Mouse (Mus musculus) mature B cell (primary cell): ENCODE measurements around the gene Hs3st2.
"Not testable (repeated sequence)": the region's sequence is repeated elsewhere in the genome, so short reads cannot be mapped to it uniquely, and the experiment has no call there.

ENCODE experiments used
- in situ Hi-C: fragments of 300-500 bp; cut with MboI; formaldehyde crosslinking; loops from 2 replicates; pipeline ENCODE4 v1.14.3; 2019

Gene Hs3st2

DNA sequence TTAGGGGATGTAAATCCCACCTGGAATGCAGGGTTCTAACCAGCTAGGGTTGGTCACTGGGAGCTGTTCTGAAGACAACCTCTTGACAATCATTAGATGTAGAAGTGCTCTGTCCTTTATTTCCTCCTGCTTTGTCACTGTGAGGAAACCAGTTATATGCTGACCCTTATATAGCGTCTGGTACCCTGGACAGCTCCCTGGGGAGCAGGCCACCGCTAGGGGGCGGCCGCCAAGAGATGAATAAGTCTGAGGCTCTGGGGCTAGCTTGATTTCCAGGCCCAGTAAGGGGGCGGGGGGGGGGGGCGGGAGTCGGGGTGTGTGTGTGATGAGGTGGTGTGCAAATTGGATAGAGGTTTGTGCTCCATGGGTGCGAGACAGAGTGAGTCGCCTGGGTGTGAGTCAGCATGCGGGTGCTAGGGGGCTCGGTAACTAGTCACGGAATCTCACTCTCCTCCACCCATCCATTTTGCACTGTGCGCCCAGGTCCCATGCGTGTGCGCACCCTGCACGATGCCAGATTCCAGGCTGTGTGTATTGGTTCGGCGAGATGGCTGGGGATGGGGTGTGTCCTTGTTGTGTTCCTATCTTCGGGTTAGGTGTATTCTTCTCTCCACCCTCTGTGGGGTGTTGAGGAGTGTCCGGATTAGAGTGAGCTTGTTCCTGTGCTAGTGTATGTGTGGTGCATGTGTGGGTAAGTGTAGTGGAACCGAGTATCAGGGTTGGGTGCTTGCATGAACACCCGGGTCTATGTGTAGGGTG, at the start of gene Hs3st2:
TSS of gene Hs3st2 (plus strand) at position 635 of the 759 bp plus-strand sequence.
- in situ Hi-C loops: no loop called here

DNA sequence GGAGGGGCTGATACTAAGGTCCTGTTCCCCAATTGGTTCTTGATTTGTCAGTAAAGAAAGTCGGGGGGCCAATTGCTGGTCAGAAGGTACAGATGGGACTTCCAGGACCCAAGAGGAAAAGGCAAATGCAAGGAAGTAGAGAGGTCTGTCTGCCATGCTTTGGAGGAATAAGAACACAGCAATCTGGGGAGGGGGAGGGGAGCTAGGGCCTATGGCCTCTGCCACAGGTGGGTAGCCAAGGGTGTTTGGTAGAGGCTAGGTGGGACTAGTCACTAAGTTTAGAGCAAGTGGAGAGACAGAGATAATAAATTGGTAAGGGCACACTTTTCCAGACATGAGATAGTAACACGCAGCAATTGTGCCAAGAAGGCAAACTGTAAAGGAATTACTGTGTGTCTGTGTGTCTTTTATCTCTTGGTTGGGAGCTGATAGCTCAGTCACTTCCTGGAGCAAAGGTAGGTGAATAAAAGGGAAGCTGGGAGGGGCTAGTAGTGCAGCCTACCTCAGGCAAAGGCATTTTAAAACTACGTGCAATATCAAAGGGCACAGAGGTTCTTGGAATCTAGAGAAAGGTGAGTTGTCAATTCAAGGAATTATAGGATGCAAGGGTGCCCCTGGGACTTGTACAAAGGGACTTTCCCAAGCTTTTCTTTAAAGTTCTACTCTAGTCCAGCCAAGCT, 43.2 kb upstream of the Hs3st2 start:
- in situ Hi-C loops: no loop called here

DNA sequence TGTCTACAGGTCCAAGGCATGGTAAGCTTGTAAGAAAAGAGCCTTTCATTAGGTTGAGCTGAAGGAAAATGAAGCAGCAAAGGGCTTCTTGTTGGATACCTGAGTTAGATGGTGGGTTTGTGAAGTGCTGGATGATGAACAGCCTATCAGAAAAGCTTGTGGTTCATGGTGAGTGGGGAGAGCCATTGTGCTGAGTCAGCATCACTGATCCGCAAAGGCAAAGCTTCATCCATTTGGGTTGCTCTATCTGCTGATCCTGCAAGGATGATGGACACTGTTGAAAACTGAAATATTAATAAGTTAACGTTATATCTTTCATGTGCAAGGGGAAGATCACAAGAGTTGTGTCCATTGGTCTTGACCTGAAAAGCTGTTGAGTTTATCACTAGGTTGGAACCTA, 40.0 kb upstream of the Hs3st2 start:
- in situ Hi-C loops: no loop called here

DNA sequence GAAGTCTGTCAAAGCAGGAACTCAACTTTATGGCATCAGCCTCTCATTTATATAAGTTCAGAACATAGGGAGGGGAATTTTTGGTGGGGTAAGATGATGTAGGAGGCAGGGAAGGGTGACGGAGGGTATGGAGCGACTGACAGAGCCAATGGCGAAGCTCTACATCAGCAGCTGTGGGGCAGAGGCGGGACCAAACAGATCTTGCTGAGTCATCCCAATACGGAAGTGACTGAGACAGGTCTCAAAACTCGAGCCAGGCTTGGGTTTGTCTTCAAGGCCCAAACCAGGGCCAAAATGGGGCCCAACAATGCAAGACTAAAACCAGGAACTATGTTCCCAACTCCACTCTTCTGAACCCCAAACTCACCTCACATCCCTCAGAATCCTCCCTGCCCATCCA, 30.2 kb upstream of the Hs3st2 start:
- in situ Hi-C loops: not testable (repeated sequence)

DNA sequence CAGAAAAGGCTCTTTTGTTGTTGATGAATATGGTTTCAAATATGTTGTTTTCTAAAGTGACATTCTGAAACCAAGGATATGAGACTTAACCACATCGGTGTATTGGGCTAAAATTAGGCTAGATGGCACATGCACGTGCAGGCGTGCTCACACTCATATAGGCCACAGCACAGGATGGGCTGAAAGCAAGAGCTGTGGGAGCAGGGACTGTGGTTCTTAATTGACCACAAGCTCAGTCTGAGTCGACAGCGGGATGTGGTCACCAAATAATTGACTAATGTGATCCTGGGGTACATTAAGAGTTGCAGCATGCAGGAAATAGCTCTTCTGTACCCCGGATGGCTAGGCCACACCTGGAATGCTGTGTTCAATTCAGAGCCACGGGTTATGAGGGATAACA, 26.1 kb upstream of the Hs3st2 start:
- in situ Hi-C loops: no loop called here

DNA sequence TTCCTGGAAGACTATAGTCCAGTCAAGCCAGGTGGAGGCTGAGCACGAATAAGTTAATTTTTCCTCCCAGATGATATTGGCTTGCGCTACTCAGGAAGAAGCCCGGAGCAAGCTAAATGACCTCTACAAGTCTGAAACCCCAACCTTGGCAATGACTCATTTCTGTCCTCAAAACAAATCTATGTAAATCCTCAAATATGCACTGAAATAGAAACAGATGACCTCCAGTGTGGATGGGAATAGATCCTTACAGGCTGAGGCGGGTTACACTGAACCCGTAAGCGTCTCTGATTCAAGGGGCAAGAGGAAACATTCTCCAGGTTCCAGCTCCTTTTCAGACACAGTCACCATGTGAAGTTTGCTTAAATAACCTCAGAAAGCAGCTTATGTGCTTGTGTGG, 24.5 kb upstream of the Hs3st2 start:
- in situ Hi-C loops: no loop called here

DNA sequence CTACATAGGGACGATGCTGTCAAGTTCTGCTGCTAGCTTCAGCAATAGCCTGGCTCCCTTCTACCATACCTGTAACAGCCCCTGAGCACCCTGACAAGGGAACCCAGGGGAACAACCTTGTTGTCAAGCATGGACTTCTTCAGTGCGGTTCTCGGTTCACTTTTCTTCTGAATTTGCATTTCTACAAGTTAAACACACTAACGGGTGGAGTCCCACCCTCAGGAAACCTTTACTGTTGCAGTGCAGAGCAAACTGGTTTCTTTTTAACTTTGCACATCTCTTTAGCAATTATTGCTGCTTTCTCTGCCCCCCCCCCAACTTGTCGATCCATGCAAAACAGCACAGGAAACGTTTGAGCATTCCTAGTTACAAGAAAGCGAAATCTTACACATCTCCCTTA, 19.7 kb upstream of the Hs3st2 start:
- in situ Hi-C loops: no loop called here

DNA sequence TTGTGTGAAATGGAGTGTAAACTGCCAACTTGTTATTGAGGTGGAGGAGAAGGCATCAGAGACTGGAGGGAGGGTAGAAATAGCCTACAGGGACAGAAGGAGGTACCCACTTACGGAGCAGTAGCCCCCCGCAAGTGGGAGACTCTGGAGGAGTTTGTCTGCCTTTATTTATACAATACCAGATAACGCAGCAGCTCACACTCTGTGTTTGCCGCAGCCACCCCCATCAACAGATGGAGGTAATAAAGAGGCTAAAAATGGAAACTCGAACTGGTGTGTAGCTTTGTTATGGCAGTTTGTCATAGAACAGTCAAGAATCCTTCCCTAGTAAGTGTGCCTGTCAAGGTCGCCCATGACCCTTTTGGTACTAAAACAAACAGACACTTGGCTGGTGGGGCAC, 16.2 kb upstream of the Hs3st2 start:
- in situ Hi-C loops: no loop called here

DNA sequence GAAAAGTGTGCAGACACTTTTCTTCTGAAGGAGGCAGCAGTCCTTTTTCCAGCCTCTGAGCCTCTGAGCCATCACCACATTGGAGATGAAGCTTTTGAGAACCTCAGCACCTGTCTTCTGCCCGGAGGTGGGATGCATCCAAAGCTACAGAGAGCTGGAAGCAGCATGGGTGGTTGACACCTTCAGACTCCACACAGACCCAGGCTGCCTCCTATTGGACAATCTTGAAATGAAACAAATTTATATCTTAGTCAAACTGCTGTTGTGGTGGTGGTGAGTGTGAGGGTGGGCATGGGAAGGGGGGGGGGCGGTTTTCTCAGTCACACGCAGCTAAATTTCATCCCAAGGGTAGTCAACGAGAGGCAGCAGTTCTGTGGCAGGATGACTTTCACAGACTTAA, 12.7 kb upstream of the Hs3st2 start:
- in situ Hi-C loops: no loop called here

DNA sequence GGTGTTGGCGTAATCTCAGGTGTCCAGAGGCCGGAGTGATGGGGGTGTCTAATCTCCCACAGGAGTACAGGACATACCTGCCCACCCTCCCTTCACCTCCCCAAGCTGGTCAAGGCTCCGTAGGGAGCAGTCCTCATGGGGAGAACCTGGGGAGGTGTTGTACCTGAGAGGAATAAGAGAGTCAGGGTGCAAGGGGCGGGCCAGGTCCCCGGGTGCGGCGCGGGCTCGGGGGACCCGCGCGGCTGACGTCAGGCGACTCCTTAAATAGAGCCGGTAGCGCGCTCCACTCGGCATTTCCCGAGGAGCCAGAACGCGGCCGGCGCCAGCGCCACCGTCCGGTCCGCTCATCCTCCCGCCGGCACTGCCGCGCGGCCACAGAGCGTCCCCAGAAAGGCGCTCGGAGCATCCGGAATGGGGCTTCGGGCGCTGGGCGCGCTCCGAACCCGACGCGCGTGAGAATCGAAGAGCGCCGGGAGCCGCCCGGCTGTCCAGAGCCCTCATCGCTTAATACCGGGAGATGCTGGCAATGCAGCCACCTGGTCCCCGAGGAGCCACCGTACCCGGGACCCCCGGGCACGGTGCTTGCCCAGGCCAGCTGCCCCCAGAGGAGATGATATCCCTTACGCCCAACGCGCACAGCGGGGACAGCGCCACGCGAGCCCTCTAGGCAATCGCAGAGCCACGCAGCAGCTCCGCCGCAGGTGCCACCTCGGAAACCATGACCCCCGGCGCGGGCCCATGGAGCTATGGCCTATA, 503 bp downstream of the Hs3st2 start:
- in situ Hi-C loops: no loop called here

DNA sequence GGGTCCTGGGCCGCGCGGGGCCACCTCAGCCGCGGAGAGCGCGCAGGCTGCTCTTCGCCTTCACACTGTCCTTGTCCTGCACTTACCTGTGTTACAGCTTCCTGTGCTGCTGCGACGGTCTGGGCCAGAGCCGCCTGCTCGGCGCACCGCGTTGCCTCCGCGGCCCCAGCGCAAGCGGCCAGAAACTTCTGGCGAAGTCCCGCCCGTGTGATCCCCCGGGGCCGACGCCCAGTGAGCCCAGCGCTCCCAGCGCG, 1.0 kb downstream of the Hs3st2 start:
- in situ Hi-C loops: no loop called here

DNA sequence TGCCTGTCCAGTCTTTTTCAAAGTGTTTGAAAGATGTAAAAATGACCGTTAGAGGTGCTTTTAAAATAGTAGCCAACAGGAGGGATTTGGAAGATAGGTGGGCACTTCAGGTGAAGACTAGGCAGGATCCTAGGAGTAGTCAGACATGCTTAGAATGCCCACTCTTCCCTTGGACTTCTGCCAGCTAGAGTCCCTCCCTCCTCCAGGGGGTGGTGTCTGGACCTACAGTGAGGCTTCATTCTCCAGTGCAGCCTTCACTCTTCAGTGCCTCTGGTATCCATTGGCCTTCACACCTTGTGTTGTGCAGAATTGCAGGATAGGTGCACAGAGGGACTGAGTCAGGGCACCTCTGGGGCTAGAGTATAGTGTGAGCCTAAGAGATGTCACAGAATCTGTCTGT, 2.2 kb downstream of the Hs3st2 start:
- in situ Hi-C loops: no loop called here

DNA sequence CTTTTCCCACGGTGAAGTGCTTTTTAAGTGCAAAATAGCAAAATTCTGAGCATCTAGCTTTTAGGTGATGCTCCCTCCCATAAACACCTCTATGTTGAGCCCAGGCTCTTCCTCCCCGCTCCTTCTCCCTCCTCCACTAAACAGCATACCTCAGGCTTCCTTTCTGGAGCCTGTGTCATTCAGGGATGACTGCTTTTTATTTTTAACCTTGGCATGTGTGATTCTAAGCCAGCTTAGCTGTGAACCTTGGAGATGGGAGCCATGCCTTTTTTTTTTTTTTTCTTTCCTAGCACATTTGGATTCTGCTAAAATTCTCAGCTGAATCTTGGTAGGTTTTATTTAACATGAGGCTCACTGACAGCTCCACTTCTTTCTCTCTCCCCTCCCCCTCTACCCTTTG, 3.2 kb downstream of the Hs3st2 start:
- in situ Hi-C loops: no loop called here

DNA sequence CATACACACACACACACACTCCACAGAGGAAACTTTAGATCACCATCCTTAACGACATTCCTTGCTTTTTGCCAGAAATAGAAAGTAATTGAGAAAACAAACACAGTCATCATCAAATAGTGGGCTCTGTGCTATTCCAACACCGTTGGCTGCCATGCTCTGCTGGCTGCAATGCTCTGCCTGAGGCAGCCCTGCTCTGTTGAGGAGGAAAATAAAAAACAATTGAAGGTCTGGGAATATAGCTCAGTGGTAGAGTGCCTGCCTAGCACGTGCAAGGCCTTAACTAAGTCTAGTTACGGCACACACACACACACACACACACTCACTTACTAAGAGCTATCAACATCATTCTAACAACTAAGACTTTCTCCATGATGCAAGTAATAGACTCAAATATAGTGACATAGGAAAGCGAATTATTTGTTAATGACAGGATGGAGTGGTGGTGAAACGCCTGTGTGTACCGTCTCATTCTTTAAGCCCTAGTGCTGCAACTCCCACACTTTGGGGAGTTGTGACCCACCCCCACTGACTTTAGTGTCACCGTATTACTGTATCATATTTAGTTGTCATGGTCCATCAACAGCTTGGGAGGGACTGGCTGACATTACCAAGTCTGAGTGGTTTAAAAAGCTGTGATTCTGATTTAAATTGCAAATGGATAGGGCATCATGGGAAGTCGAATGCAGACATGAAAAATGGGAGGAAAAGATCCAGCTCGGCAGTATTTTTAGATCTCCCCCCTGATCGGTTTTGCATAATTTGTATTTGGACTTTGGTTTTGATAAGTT, 19.3 kb downstream of the Hs3st2 start:
- in situ Hi-C loops: no loop called here

DNA sequence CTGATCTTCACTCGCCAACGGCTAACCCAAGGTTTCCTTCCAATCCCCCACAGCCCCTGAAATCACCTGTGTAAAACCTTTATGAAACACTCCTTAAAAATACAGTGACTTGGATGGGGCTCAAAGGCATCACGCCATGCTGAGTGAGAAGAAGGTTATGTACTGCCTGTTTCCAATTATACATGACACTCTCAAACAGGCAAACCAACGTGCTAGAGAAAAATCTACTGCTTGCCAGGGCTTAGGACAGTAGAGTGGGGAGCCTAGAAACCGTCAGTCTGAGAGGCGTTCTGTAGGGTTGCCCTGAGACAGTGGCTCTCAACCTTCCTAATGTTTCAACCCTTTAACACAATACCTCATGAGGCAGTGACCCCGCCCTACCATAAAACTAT, 19.8 kb downstream of the Hs3st2 start:
- in situ Hi-C loops: no loop called here

DNA sequence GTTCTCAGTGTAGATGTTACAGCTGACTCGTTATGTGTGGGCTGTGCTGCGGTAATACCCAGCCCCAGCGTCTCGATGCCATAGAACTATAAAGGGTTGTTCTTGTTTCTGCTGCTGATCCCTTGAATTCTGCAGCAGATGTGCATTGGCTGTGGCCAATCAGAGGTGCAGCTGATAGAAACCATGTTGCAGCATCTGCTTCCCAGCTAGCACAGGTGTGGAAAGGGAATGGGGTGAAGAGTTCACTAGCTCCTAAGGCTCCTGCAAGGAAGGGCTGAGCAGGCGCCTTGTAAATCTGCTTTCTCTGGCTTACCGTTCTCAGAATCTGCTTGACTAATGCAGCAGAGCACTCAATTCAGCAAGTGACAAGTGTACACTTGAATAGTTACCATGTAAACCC, 45.2 kb downstream of the Hs3st2 start:
- in situ Hi-C loops: no loop called here

DNA sequence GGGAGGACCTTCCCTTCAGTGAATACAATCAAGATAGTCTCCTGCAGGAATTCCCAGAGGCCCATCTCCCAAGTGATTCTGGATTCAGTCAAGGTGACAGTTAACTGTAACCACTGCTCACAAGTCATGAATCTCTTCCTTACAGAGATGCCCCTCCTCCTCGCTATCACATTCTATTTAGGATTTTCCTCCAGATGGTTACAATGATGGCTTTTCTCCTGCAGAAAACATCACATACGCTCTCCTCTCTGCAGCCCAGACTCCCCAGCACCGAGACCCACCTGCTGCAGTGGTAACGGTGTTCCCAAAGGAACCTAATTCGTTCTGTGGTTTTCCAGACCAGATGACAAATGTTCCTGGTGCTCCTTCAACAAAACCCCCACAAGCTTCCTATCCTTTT, 49.5 kb downstream of the Hs3st2 start:
- in situ Hi-C loops: no loop called here

DNA sequence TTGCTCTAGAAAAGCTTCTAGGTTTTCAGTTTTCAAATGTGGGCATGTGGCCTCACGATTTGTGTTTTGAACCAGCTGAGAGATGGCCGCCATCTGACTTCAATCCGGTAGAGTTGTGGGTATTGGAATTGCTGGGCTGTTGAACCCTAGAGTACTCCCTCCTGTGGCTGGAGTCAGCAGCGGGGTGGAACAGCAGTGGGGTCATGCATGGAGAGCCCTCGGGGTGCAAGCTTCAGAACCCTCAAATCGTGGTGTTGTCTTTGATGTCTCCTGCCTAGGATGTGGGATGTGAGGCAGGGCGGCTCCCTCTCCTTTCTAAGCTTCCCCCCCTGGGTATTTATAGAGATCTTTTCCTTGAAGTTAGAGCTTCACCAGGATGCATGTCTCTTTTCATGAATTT, 52.7 kb downstream of the Hs3st2 start:
- in situ Hi-C loops: no loop called here

DNA sequence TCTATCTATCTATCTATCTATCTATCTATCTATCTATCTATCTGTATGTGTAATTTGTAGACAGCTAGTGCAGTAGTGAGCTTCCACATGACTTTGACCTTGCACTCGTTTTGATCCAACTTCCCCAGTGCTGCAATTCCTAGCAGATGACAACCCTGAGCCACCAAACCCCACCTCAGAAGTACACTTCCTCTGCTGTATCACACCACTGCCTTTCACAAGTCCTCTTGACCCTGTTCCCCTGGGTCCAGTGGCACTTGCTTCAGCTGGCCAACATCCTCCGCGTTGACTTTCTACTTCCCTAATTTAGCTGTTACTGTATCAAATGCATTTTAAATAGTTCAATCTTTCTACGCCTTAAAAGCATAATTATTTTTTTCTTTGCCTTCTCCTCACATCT, 54.6 kb downstream of the Hs3st2 start:
- in situ Hi-C loops: no loop called here

DNA sequence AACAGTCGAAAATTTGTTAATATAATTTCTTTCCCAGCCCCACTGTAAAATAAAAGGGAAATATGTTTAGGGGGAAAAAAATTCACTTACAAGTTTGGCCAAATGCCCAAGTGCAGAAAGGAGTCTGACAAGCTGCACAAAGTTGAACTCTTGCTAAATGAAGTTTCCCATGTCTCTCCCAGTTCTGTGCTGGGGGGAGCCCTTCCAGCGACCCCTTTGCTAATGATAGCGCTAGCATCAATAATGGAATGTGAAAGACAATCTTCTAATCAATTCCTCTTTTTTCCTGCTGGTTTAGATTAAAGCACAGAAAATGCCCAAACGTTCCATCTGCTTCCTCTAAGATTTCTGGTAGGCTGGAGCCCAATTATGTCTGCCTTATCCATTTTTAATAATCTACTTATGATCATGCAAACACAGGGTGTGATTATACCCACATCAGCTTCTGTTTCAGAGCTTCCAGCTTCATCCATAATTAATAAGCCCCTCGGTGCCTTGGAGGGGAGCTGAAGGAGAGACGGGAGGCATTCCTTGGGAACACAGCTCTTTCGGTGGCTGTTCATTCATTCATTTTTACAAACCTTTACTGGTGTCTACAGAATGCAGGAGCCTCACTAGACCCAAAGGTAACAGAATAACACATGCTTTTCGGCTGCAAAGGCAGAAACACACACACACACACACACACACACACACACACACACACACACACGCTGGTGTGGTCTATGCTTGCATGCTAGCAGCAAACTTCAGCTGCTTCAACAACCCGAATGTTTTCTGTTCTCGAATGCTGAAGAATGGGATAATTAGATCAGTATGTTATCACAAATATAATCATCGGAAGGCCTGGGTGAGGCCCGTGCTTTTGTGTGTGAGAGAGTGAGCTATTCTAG, 59.5 kb downstream of the Hs3st2 start:
- in situ Hi-C loops: no loop called here

DNA sequence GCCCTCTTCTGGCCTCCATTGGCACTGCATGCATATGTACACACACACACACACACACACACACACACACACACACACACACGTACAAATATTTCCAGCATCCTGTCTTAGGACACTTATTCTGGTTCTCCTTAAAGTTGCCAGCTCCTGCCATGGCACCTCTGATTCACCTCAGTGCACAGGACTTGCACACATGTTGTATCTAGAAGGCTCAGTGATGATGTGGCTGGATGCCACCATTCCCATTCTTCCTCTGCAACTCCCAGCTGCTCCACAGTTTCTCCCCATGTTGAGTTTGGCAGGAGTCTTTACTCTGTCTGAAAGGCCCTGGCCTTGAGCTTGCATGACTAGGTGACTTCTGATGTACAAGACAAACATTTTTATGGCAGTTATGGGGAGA, 65.1 kb downstream of the Hs3st2 start:
- in situ Hi-C loops: no loop called here

DNA sequence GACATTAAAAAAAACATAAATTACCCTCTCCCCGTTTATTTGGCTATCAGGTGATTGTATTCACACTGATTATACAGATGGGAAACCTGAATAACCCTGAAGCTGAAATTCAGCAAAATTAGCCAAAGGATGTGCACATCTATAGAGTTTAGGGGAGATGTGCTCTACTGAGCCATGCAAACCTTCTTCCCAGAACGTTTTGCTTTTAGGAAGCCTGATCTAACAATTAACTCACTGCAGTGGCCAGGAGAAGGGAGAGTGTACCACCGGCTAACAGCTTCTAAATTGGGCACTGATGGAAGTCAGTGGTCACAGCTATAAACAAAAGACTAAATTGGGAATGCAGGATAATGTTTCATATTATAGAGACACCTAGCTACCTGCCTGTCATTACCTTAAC, 66.4 kb downstream of the Hs3st2 start:
- in situ Hi-C loops: no loop called here
